Mouse (Mus musculus): ENCODE results near the gene Chd6.

Gene Chd6

GRCm38 (mm10) chr2:160932325-160932724, 176.6 kb downstream of the Chd6 start:
- no peak for DNase-seq (ENCODE audit: low read depth, low spot score)

- DNase-seq (ENCODE audit: low read depth, low spot score) = peak; percentile 63
Observed at GRCm38 (mm10) chr2:160931378-160931777, 177.5 kb downstream of the Chd6 start.

- DNase-seq (ENCODE audit: low read depth, low spot score) = no peak
Observed at GRCm38 (mm10) chr2:160925203-160925602, 183.7 kb downstream of the Chd6 start.

- DNase-seq (ENCODE audit: low read depth, low spot score) = no peak
Observed at GRCm38 (mm10) chr2:160921285-160921684, 187.6 kb downstream of the Chd6 start.

- no peak for DNase-seq (ENCODE audit: low read depth, low spot score)
Observed at GRCm38 (mm10) chr2:160918930-160919215, 190.0 kb downstream of the Chd6 start.

GRCm38 (mm10) chr2:160918154-160918929, 190.5 kb downstream of the Chd6 start:
- no peak for DNase-seq (ENCODE audit: low read depth, low spot score)

GRCm38 (mm10) chr2:160917313-160917712, 191.6 kb downstream of the Chd6 start:
- DNase-seq (ENCODE audit: low read depth, low spot score) = no peak

- DNase-seq (ENCODE audit: low read depth, low spot score) = no peak
Observed at GRCm38 (mm10) chr2:160916714-160917113, 192.2 kb downstream of the Chd6 start.

GRCm38 (mm10) chr2:160915821-160916610, 192.9 kb downstream of the Chd6 start:
- DNase-seq (ENCODE audit: low read depth, low spot score) = no peak

GRCm38 (mm10) chr2:160914656-160915055, 194.2 kb downstream of the Chd6 start:
- DNase-seq (ENCODE audit: low read depth, low spot score) = no peak

- peak; percentile 47 for DNase-seq (ENCODE audit: low read depth, low spot score)
Observed at GRCm38 (mm10) chr2:160912231-160912671, 196.6 kb downstream of the Chd6 start, which contains the start of gene Emilin3. Emilin3 (minus strand) TSS chr2:160912328.

GRCm38 (mm10) chr2:160911558-160912201, 197.2 kb downstream of the Chd6 start:
- DNase-seq (ENCODE audit: low read depth, low spot score) = peak; percentile 35

- no peak for DNase-seq (ENCODE audit: low read depth, low spot score)
Observed at GRCm38 (mm10) chr2:160910633-160911032, 198.2 kb downstream of the Chd6 start.

- no peak for DNase-seq (ENCODE audit: low read depth, low spot score)
Observed at GRCm38 (mm10) chr2:160908607-160909006, 200.3 kb downstream of the Chd6 start.

- no peak for DNase-seq (ENCODE audit: low read depth, low spot score)
Observed at GRCm38 (mm10) chr2:160906101-160906500, 202.8 kb downstream of the Chd6 start.

- no peak for DNase-seq (ENCODE audit: low read depth, low spot score)
Observed at GRCm38 (mm10) chr2:160905301-160905700, 203.6 kb downstream of the Chd6 start.

GRCm38 (mm10) chr2:160901656-160902412, 207.0 kb downstream of the Chd6 start:
- DNase-seq (ENCODE audit: low read depth, low spot score) = no peak
